Mouse (Mus musculus): ENCODE results near the gene Tfam. TPM values are rescaled to one million over a fixed set of nuclear protein-coding genes. Genes with fewer than 3 reads are reported as not detected.
A peak's percentile ranks its signal among the peaks of the same experiment; 100 is the strongest.

Gene Tfam
- polyA plus RNA-seq, 1 experiment from 2014 or later = 49.9 TPM

- H3K9ac ChIP-seq (ENCODE audit: low read length) = no peak overlapping the region
- no peak overlapping the region for H3K27ac ChIP-seq (replicated peaks in 1 of 2; ENCODE audit: control insufficient read depth in 1 of 2, insufficient read depth in 1 of 2, low read depth in 2 of 2, low read length in 2 of 2)
- 89% methylated on average over 5 of the region's 5 CpGs for WGBS
- peaks cover 0 to 4% of the 10 kb centered on the region in 2 experiments; a peak in 1 of 4 replicates for H3K4me1 ChIP-seq (ENCODE audit: control insufficient read depth in 2 of 2, insufficient read depth in 2 of 2, low read length in 2 of 2)
- H3K9me3 ChIP-seq (ENCODE audit: control insufficient read depth, low read length) = no peaks in the 10 kb centered on the region
- no peaks in the 10 kb centered on the region for H3K27me3 ChIP-seq (ENCODE audit: control insufficient read depth, insufficient read depth, low read length)
- H3K36me3 ChIP-seq (ENCODE audit: control insufficient read depth, insufficient read depth, low read length) = peaks cover 37% of the 10 kb centered on the region
- no peak for ATAC-seq (ENCODE audit: insufficient number of reproducible peaks, insufficient read depth, low FRiP score, low read depth)
- no peak overlapping the region for H3K4me3 ChIP-seq (ENCODE audit: control insufficient read depth in 1 of 2, insufficient read depth in 1 of 2, low read depth in 1 of 2, low read length in 2 of 2)
- H3K4me2 ChIP-seq (ENCODE audit: low read length) = no peak overlapping the region
Observed at GRCm38 (mm10) chr10:71223101-71223500, 15.0 kb downstream of the Tfam start.

- Histone ChIP-seq H3K4me2 (ENCODE audit: low read length) (no peak overlapping the region), H3K4me3 (ENCODE audit: control insufficient read depth in 1 of 2, insufficient read depth in 1 of 2, low read depth in 1 of 2, low read length in 2 of 2) (no peak overlapping the region), H3K27ac (replicated peaks in 1 of 2; ENCODE audit: control insufficient read depth in 1 of 2, insufficient read depth in 1 of 2, low read depth in 2 of 2, low read length in 2 of 2) (no peak overlapping the region), H3K9me3 (ENCODE audit: control insufficient read depth, low read length) (no peaks in the 10 kb centered on the region), H3K4me1 (ENCODE audit: control insufficient read depth in 2 of 2, insufficient read depth in 2 of 2, low read length in 2 of 2) (peaks cover 0 to 4% of the 10 kb centered on the region in 2 experiments; a peak in 1 of 4 replicates), H3K9ac (ENCODE audit: low read length) (no peak overlapping the region), H3K27me3 (ENCODE audit: control insufficient read depth, insufficient read depth, low read length) (no peaks in the 10 kb centered on the region), H3K36me3 (ENCODE audit: control insufficient read depth, insufficient read depth, low read length) (peaks cover 34% of the 10 kb centered on the region)
- 0 out of 2 replicates have a peak, but pooled peaks have one; percentile 27 for ATAC-seq (ENCODE audit: insufficient number of reproducible peaks, insufficient read depth, low FRiP score, low read depth)
- WGBS = 90% methylated on average over 2 of the region's 2 CpGs
Observed at GRCm38 (mm10) chr10:71222639-71223038, 15.4 kb downstream of the Tfam start.

GRCm38 (mm10) chr10:71218228-71218892, 19.7 kb downstream of the Tfam start:
- Histone ChIP-seq H3K4me1 (ENCODE audit: control insufficient read depth in 2 of 2, insufficient read depth in 2 of 2, low read length in 2 of 2) (peaks cover 3 to 4% of the 10 kb centered on the region in 2 experiments; a peak in 1 of 4 replicates), H3K4me3 (ENCODE audit: control insufficient read depth in 1 of 2, insufficient read depth in 1 of 2, low read depth in 1 of 2, low read length in 2 of 2) (no peak overlapping the region), H3K4me2 (ENCODE audit: low read length) (0 out of 2 replicates have a peak overlapping the region, but pooled peaks have one; percentile 29), H3K27ac (replicated peaks in 1 of 2; ENCODE audit: control insufficient read depth in 1 of 2, insufficient read depth in 1 of 2, low read depth in 2 of 2, low read length in 2 of 2) (no peak overlapping the region), H3K36me3 (ENCODE audit: control insufficient read depth, insufficient read depth, low read length) (0 out of 2 replicates have a peak, but pooled peaks cover 1% of the 10 kb centered on the region), H3K9ac (ENCODE audit: low read length) (no peak overlapping the region), H3K27me3 (ENCODE audit: control insufficient read depth, insufficient read depth, low read length) (no peaks in the 10 kb centered on the region), H3K9me3 (ENCODE audit: control insufficient read depth, low read length) (no peaks in the 10 kb centered on the region)
- no peak for ATAC-seq (ENCODE audit: insufficient number of reproducible peaks, insufficient read depth, low FRiP score, low read depth)
- WGBS = 14% methylated on average over 8 of the region's 8 CpGs

- Histone ChIP-seq H3K27ac (replicated peaks in 1 of 2; ENCODE audit: control insufficient read depth in 1 of 2, insufficient read depth in 1 of 2, low read depth in 2 of 2, low read length in 2 of 2) (no peak overlapping the region), H3K9me3 (ENCODE audit: control insufficient read depth, low read length) (no peaks in the 10 kb centered on the region), H3K4me3 (ENCODE audit: control insufficient read depth in 1 of 2, insufficient read depth in 1 of 2, low read depth in 1 of 2, low read length in 2 of 2) (no peak overlapping the region), H3K27me3 (ENCODE audit: control insufficient read depth, insufficient read depth, low read length) (no peaks in the 10 kb centered on the region), H3K36me3 (ENCODE audit: control insufficient read depth, insufficient read depth, low read length) (no peaks in the 10 kb centered on the region), H3K4me2 (ENCODE audit: low read length) (no peak overlapping the region), H3K9ac (ENCODE audit: low read length) (no peak overlapping the region), H3K4me1 (ENCODE audit: control insufficient read depth in 2 of 2, insufficient read depth in 2 of 2, low read length in 2 of 2) (peaks cover 2 to 3% of the 10 kb centered on the region in 2 experiments; a peak in 1 of 4 replicates)
- ATAC-seq (ENCODE audit: insufficient number of reproducible peaks, insufficient read depth, low FRiP score, low read depth) = no peak
- 76% methylated on average over 9 of the region's 9 CpGs for WGBS
Observed at GRCm38 (mm10) chr10:71215996-71216395, 22.1 kb downstream of the Tfam start.

GRCm38 (mm10) chr10:71201512-71201911, 36.6 kb downstream of the Tfam start:
- H3K4me2 ChIP-seq (ENCODE audit: low read length) = no peak overlapping the region
- H3K36me3 ChIP-seq (ENCODE audit: control insufficient read depth, insufficient read depth, low read length) = no peaks in the 10 kb centered on the region
- H3K4me1 ChIP-seq (ENCODE audit: control insufficient read depth in 2 of 2, insufficient read depth in 2 of 2, low read length in 2 of 2) = peaks cover 0 to 4% of the 10 kb centered on the region in 2 experiments; a peak in 1 of 4 replicates
- 86% methylated on average over 2 of the region's 2 CpGs for WGBS
- ATAC-seq (ENCODE audit: insufficient number of reproducible peaks, insufficient read depth, low FRiP score, low read depth) = no peak
- no peaks in the 10 kb centered on the region for H3K27me3 ChIP-seq (ENCODE audit: control insufficient read depth, insufficient read depth, low read length)
- no peak overlapping the region for H3K27ac ChIP-seq (replicated peaks in 1 of 2; ENCODE audit: control insufficient read depth in 1 of 2, insufficient read depth in 1 of 2, low read depth in 2 of 2, low read length in 2 of 2)
- no peak overlapping the region for H3K9ac ChIP-seq (ENCODE audit: low read length)
- H3K9me3 ChIP-seq (ENCODE audit: control insufficient read depth, low read length) = no peaks in the 10 kb centered on the region
- H3K4me3 ChIP-seq (ENCODE audit: control insufficient read depth in 1 of 2, insufficient read depth in 1 of 2, low read depth in 1 of 2, low read length in 2 of 2) = no peak overlapping the region

GRCm38 (mm10) chr10:71200964-71201363, 37.1 kb downstream of the Tfam start:
- Histone ChIP-seq H3K36me3 (ENCODE audit: control insufficient read depth, insufficient read depth, low read length) (no peaks in the 10 kb centered on the region), H3K27ac (replicated peaks in 1 of 2; ENCODE audit: control insufficient read depth in 1 of 2, insufficient read depth in 1 of 2, low read depth in 2 of 2, low read length in 2 of 2) (no peak overlapping the region), H3K27me3 (ENCODE audit: control insufficient read depth, insufficient read depth, low read length) (no peaks in the 10 kb centered on the region), H3K4me1 (ENCODE audit: control insufficient read depth in 2 of 2, insufficient read depth in 2 of 2, low read length in 2 of 2) (peaks cover 0 to 4% of the 10 kb centered on the region in 2 experiments; a peak in 1 of 4 replicates), H3K4me3 (ENCODE audit: control insufficient read depth in 1 of 2, insufficient read depth in 1 of 2, low read depth in 1 of 2, low read length in 2 of 2) (no peak overlapping the region), H3K9ac (ENCODE audit: low read length) (no peak overlapping the region), H3K9me3 (ENCODE audit: control insufficient read depth, low read length) (no peaks in the 10 kb centered on the region), H3K4me2 (ENCODE audit: low read length) (no peak overlapping the region)
- no peak for ATAC-seq (ENCODE audit: insufficient number of reproducible peaks, insufficient read depth, low FRiP score, low read depth)
- 61% methylated on average over 5 of the region's 5 CpGs for WGBS

- H3K4me3 ChIP-seq (ENCODE audit: control insufficient read depth in 1 of 2, insufficient read depth in 1 of 2, low read depth in 1 of 2, low read length in 2 of 2) = no peak overlapping the region
- H3K9ac ChIP-seq (ENCODE audit: low read length) = no peak overlapping the region
- peak overlapping the region in 1 of 2 experiments; percentile 45; a peak in 1 of 4 replicates for H3K27ac ChIP-seq (replicated peaks in 1 of 2; ENCODE audit: control insufficient read depth in 1 of 2, insufficient read depth in 1 of 2, low read depth in 2 of 2, low read length in 2 of 2)
- no peaks in the 10 kb centered on the region for H3K27me3 ChIP-seq (ENCODE audit: control insufficient read depth, insufficient read depth, low read length)
- H3K4me1 ChIP-seq (ENCODE audit: control insufficient read depth in 2 of 2, insufficient read depth in 2 of 2, low read length in 2 of 2) = peaks cover 4 to 14% of the 10 kb centered on the region in 2 experiments; a peak in 3 of 4 replicates
- WGBS = 72% methylated on average over 8 of the region's 8 CpGs
- no peak for ATAC-seq (ENCODE audit: insufficient number of reproducible peaks, insufficient read depth, low FRiP score, low read depth)
- no peaks in the 10 kb centered on the region for H3K36me3 ChIP-seq (ENCODE audit: control insufficient read depth, insufficient read depth, low read length)
- no peak overlapping the region for H3K4me2 ChIP-seq (ENCODE audit: low read length)
- H3K9me3 ChIP-seq (ENCODE audit: control insufficient read depth, low read length) = no peaks in the 10 kb centered on the region
Observed at GRCm38 (mm10) chr10:71198676-71199075, 39.4 kb downstream of the Tfam start.
